Mouse (Mus musculus) midbrain, embryonic 12.5 days (tissue): ENCODE measurements around the gene Jade2. TPM values are rescaled to one million over a fixed set of nuclear protein-coding genes. Genes with fewer than 3 reads are reported as not detected.
A peak's percentile ranks its signal among the peaks of the same experiment; 100 is the strongest.

Experiments used
- ATAC-seq: fragments of 200-750 bp; cut with Nextera tagmentation; 2 replicates; pipeline ENCODE4 v1.8.0; 2017; ENCODE audit warnings: low read depth, moderate TSS enrichment, moderate library complexity; ENCODE audit not compliant: low FRiP score
- H3K27ac ChIP-seq: fragments of 300-500 bp; sonication (generic); replicated peaks from 2 replicates; pipeline ENCODE4 v1.5.1; 2016; ENCODE audit warnings: mild to moderate bottlenecking
- H3K27me3 ChIP-seq: fragments of 300-500 bp; sonication (generic); 2 replicates; pipeline ENCODE4 v1.6.1; 2016; ENCODE audit warnings: mild to moderate bottlenecking
- H3K36me3 ChIP-seq: fragments of 300-500 bp; sonication (generic); 2 replicates; pipeline ENCODE4 v1.6.1; 2016
- H3K4me1 ChIP-seq: fragments of 300-500 bp; sonication (generic); 2 replicates; pipeline ENCODE4 v1.6.1; 2016
- H3K4me2 ChIP-seq: fragments of 300-500 bp; sonication (generic); replicated peaks from 2 replicates; pipeline ENCODE4 v1.6.1; 2016; ENCODE audit warnings: mild to moderate bottlenecking, moderate library complexity
- H3K4me3 ChIP-seq: fragments of 300-500 bp; sonication (generic); 2 replicates; pipeline ENCODE4 v1.5.1; 2016; ENCODE audit warnings: mild to moderate bottlenecking
- H3K9ac ChIP-seq: fragments of 300-500 bp; sonication (generic); replicated peaks from 2 replicates; pipeline ENCODE4 v1.6.1; 2016; ENCODE audit warnings: mild to moderate bottlenecking, moderate library complexity
- H3K9me3 ChIP-seq: fragments of 300-500 bp; sonication (generic); 2 replicates; pipeline ENCODE4 v1.6.1; 2016; ENCODE audit warnings: mild to moderate bottlenecking
- WGBS: fragments of 180-500 bp; shearing (Covaris S2); methylation state at CpG from one replicate; pipeline ENCODE4 v1.1.7; 2016; 5-methylcytosine and 5-hydroxymethylcytosine counted together
- polyA plus RNA-seq: library from polyadenylated mRNA; unstranded; fragments of >200 nt; fragmentation: Nextera tagmentation; extraction: Ambion mirVana; gene quantifications from 2 replicates; pipeline ENCODE4 v1.2.1, GENCODE M21; 2016

Gene Jade2
- 0.43 and 0.48 TPM in 2 replicates for polyA plus RNA-seq

DNA sequence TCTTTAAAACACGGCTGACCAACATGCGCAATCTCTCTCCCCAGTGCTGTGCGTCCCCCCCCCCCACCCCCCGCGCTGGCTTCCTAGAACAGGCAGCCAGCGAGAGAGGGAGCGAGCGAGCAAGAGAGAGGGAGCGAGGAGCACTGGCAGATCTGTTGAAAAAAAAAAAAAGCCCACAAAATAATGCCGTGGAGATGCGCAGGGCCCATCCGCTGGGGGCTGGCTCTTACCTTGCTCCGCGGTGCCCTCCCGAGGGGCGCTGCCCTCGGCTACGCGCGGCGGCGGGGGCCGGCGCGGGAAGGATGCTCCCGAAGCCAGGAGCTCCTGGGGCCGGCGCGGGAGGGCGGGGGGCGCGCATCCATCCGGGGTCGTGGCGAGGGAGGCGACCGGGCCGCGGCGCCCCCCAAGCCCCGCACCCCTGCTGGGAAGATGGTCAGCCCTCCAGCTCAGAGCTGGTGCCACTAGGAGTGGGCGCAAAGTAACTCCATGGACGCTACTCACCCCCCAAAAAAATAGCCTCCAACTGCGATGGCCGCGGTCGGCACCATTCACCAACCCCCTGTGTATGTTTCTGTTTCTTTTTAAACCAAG lies at the start of gene Jade2:
Gene Jade2 (minus strand): TSS at position 573 of the 591 bp plus-strand sequence.
- Histone ChIP-seq H3K9me3 (no peaks in the 10 kb centered on the region), H3K36me3 (no peaks in the 10 kb centered on the region), H3K4me1 (peaks cover 40% of the 10 kb centered on the region), H3K27me3 (peaks cover 52% of the 10 kb centered on the region), H3K4me3 (peak within 1 kb of the TSS; percentile 64), H3K4me2 (peak within 1 kb of the TSS; percentile 100), H3K9ac (peak within 1 kb of the TSS; percentile 71), H3K27ac (no peak within 1 kb of the TSS; the same call in 1 of the 2 replicates)
- under 1% methylated on average over 47 of the region's 47 CpGs for WGBS
- no peak for ATAC-seq

DNA sequence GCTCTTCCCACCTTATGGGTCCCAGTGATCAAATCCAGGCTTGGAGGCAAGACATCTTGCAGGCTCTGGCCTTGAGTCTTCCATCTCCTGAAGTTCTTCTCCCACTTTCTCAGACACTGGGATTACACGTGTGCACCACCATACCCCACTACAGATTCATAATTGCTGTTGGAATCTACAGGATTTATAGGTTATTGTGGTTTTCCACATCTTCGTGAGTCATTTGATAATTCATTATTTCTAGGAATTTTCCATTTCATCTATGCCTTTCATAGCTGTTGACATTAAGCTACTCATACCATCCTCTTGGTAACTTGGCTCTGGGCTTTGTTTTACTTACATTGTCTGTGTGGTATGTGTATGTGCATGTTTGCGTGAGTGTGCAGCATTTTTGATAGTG lies 46.8 kb upstream of the Jade2 start:
- WGBS = 91% methylated on average over 3 of the region's 3 CpGs
- Histone ChIP-seq H3K4me1 (no peaks in the 10 kb centered on the region), H3K27me3 (no peaks in the 10 kb centered on the region), H3K36me3 (no peaks in the 10 kb centered on the region), H3K9me3 (no peaks in the 10 kb centered on the region), H3K9ac (no peak overlapping the region), H3K4me3 (no peak overlapping the region), H3K27ac (no peak overlapping the region), H3K4me2 (no peak overlapping the region)
- ATAC-seq = no peak

DNA sequence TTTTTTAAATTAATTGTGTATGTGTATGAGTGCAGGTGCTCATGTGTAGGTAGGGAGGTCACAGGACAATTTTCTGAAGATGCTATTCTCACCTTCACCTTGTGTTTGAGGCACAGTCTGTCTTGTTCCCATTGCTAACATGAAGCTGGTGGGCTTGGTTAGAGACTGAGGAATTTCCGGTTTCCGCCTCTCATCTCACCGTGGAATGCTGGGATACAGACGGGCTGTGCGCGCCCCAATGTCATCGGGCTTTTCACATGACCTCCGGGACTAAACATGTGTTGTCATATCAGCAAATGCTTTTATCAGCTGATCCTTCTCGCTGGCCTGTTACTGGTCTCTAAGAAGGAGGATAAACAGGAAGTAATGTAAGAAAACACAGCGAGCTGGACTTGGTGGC lies 42.2 kb upstream of the Jade2 start:
- H3K9ac ChIP-seq = no peak overlapping the region
- H3K27me3 ChIP-seq = no peaks in the 10 kb centered on the region
- no peak overlapping the region for H3K27ac ChIP-seq
- WGBS = 90% methylated on average over 10 of the region's 10 CpGs
- no peak overlapping the region for H3K4me3 ChIP-seq
- ATAC-seq = no peak
- no peaks in the 10 kb centered on the region for H3K9me3 ChIP-seq
- no peaks in the 10 kb centered on the region for H3K36me3 ChIP-seq
- no peak overlapping the region for H3K4me2 ChIP-seq
- no peaks in the 10 kb centered on the region for H3K4me1 ChIP-seq

DNA sequence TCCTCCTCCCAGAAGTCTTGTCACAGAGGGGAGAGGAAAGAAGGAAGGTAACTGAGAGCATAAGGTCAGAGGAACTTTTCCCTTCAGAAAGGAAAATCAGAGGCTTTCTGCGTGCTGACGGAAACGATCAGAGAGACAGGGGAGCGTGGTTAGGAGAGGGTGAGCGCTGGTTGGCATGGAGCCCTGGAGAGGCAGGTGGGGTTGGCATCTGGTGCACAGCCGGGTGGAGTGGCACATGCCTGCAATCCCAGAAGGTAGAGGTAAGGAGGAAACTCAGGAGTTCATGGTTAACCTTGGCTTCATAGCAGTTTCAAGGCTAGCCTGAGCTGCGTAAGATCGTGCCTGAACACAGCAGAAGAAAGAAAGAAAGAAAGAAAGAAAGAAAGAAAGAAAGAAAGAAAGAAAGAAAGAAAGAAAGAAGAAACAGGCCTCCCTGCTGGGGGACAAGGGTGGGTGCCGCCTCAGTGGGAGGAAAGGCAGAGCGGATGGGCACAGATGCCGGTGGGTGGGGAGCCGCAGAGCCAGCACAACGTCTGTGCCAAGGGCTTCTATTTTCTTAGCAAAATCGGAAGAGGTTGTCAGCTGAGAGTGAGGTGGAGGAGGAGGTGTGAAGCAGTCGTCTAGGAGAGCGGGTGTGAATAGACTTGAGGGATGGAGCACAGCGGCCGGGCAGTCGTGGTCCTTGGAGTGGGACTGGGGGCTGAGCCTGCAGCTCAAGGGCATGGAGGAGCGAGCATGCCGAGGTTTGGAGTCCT lies 41.0 kb upstream of the Jade2 start:
- WGBS = 76% methylated on average over 21 of the region's 21 CpGs
- ATAC-seq = no peak

DNA sequence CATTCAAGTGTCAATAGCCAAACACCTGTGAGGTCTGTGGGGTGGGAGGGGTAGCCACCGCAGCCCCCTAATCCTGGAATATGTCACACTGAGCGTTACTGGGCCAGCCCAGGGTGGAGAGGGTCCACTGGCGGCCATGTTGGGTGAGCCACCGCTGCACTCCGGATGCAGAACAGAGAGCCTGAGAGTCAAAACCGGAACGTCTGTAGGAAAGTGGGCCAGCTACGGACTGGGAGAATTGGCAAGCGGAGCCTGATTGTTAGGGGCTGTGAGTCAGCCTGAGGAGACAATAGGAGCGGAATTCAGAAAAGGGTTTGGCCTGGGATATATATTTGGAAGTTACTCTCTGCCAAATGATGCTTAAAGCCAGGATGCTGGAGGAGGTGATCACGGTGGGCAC lies 39.9 kb upstream of the Jade2 start:
- no peaks in the 10 kb centered on the region for H3K27me3 ChIP-seq
- 85% methylated on average over 11 of the region's 11 CpGs for WGBS
- H3K9me3 ChIP-seq = no peaks in the 10 kb centered on the region
- no peak overlapping the region for H3K9ac ChIP-seq
- H3K27ac ChIP-seq = no peak overlapping the region
- no peak overlapping the region for H3K4me3 ChIP-seq
- H3K4me2 ChIP-seq = no peak overlapping the region
- H3K4me1 ChIP-seq = no peaks in the 10 kb centered on the region
- H3K36me3 ChIP-seq = no peaks in the 10 kb centered on the region
- no peak for ATAC-seq

More for the DNA sequence above, 41.0 kb upstream of the Jade2 start:
- Histone ChIP-seq H3K4me3 (no peak overlapping the region), H3K36me3 (no peaks in the 10 kb centered on the region), H3K4me2 (no peak overlapping the region), H3K4me1 (no peaks in the 10 kb centered on the region), H3K9me3 (no peaks in the 10 kb centered on the region), H3K27me3 (no peaks in the 10 kb centered on the region), H3K9ac (no peak overlapping the region), H3K27ac (no peak overlapping the region)

DNA sequence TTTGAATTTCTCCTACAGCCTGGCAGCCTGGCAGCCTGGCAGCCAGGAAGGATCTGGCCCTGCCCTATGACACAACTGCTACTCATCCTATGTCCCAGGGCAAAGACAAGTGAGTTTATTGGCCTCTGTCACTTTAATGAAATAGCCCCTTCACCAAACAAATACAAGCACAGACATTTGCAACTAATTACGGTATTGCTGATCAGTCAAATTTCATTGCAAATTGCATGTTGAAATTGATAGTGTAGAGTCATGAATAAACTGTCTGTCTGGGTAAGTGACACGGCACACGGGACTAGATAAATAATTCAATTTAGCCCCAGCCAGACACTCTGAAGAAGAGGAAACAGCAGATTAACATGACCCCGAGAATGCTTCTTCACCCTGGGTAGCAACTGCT lies 38.6 kb upstream of the Jade2 start:
- Histone ChIP-seq H3K9me3 (no peaks in the 10 kb centered on the region), H3K4me1 (no peaks in the 10 kb centered on the region), H3K4me2 (no peak overlapping the region), H3K27me3 (no peaks in the 10 kb centered on the region), H3K4me3 (no peak overlapping the region), H3K36me3 (no peaks in the 10 kb centered on the region), H3K27ac (no peak overlapping the region), H3K9ac (no peak overlapping the region)
- WGBS = 39% methylated on average over 4 of the region's 4 CpGs
- no peak for ATAC-seq

- WGBS = 85% methylated on average over 6 of the region's 6 CpGs
- no peak for ATAC-seq
- no peaks in the 10 kb centered on the region for H3K27me3 ChIP-seq
Measured at GRCm38 (mm10) chr11:51885681-51886080, 28.2 kb upstream of the Jade2 start.

GRCm38 (mm10) chr11:51884092-51884491 lies 26.6 kb upstream of the Jade2 start:
- 45% methylated on average over 1 of the region's 1 CpGs for WGBS
- Histone ChIP-seq H3K27ac (no peak overlapping the region), H3K9ac (no peak overlapping the region), H3K4me1 (peaks cover 3% of the 10 kb centered on the region; the same call in 1 of the 2 replicates), H3K4me3 (no peak overlapping the region), H3K36me3 (no peaks in the 10 kb centered on the region), H3K27me3 (no peaks in the 10 kb centered on the region), H3K9me3 (0 out of 2 replicates have a peak, but pooled peaks cover 3% of the 10 kb centered on the region), H3K4me2 (no peak overlapping the region)
- ATAC-seq = no peak

More at GRCm38 (mm10) chr11:51885681-51886080, 28.2 kb upstream of the Jade2 start:
- no peak overlapping the region for H3K4me2 ChIP-seq
- H3K27ac ChIP-seq = no peak overlapping the region
- no peak overlapping the region for H3K4me3 ChIP-seq
- no peaks in the 10 kb centered on the region for H3K36me3 ChIP-seq
- H3K9ac ChIP-seq = no peak overlapping the region
- H3K9me3 ChIP-seq = no peaks in the 10 kb centered on the region
- peaks cover 3% of the 10 kb centered on the region; the same call in 1 of the 2 replicates for H3K4me1 ChIP-seq

DNA sequence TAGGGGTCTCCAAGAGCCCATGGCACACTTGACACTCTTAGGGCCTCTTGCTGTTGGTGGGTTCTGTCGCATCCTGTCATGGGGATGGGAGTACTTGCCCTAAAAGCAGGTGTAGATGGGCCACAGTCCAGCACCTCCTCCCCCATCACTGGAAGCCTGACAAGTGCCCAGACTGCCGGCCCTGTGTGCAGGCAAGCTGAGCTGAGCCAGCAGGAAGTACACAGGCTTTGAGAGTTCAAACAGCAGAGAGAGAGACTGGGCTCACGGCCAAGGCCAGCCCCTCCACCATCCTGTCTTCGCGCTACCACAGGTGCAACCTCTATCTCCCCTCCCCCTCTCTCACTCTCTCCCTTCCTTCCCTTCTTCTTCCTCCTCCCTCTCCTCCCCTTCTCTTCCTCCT lies 26.2 kb upstream of the Jade2 start:
- 64% methylated on average over 5 of the region's 5 CpGs for WGBS
- peaks cover 3% of the 10 kb centered on the region; the same call in 1 of the 2 replicates for H3K4me1 ChIP-seq
- no peaks in the 10 kb centered on the region for H3K36me3 ChIP-seq
- H3K9me3 ChIP-seq = 0 out of 2 replicates have a peak, but pooled peaks cover 3% of the 10 kb centered on the region
- no peak overlapping the region for H3K9ac ChIP-seq
- no peak overlapping the region for H3K4me3 ChIP-seq
- ATAC-seq = no peak
- no peaks in the 10 kb centered on the region for H3K27me3 ChIP-seq
- no peak overlapping the region for H3K27ac ChIP-seq
- H3K4me2 ChIP-seq = no peak overlapping the region

GRCm38 (mm10) chr11:51881776-51882175 lies 24.3 kb upstream of the Jade2 start:
- no peaks in the 10 kb centered on the region for H3K36me3 ChIP-seq
- no peak overlapping the region for H3K9ac ChIP-seq
- H3K4me3 ChIP-seq = no peak overlapping the region
- 81% methylated on average over 7 of the region's 7 CpGs for WGBS
- H3K27me3 ChIP-seq = no peaks in the 10 kb centered on the region
- H3K4me2 ChIP-seq = no peak overlapping the region
- peaks cover 3% of the 10 kb centered on the region; the same call in 1 of the 2 replicates for H3K4me1 ChIP-seq
- 0 out of 2 replicates have a peak, but pooled peaks cover 3% of the 10 kb centered on the region for H3K9me3 ChIP-seq
- no peak overlapping the region for H3K27ac ChIP-seq
- no peak for ATAC-seq

DNA sequence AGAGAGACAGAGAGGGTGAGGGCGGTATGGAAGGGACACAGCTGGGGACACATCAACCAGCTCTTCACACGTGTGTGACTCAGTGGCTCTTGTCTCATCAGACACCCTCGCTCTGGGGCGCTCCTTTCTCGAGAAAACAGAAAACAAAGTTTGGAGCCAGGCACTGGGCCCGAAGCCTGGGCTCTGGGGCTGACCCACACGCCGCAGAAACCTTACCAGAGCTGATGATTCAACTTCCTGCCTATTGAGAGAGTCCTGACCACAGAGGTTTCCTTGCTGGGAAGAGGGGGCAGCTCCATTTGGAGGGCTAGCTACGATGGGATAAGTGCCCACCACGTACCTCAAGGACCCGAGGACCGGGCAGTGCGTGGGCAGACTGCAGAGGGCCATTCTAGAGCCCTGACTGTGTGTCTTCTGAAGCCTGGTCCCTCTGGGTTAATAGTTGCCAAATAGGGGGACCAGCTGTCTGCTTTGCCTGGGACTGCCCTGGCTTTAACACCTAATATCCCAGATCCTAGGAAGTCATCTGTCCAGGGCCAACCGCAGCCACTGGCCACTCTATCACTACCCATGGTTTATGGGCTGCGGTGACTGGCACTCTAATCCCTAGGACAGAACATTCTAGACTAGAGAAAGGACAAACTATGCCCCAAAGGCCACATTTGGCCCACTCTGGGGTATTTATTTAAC lies 23.7 kb upstream of the Jade2 start:
- Histone ChIP-seq H3K4me2 (no peak overlapping the region), H3K9ac (no peak overlapping the region), H3K36me3 (no peaks in the 10 kb centered on the region), H3K27me3 (no peaks in the 10 kb centered on the region), H3K9me3 (0 out of 2 replicates have a peak, but pooled peaks cover 3% of the 10 kb centered on the region), H3K4me1 (peaks cover 3% of the 10 kb centered on the region; the same call in 1 of the 2 replicates), H3K27ac (no peak overlapping the region), H3K4me3 (no peak overlapping the region)
- no peak for ATAC-seq
- WGBS = 92% methylated on average over 15 of the region's 15 CpGs

GRCm38 (mm10) chr11:51876943-51877344 lies 19.5 kb upstream of the Jade2 start:
- WGBS = 75% methylated on average over 4 of the region's 4 CpGs
- Histone ChIP-seq H3K27ac (no peak overlapping the region), H3K9me3 (0 out of 2 replicates have a peak, but pooled peaks cover 3% of the 10 kb centered on the region), H3K4me1 (no peaks in the 10 kb centered on the region), H3K36me3 (no peaks in the 10 kb centered on the region), H3K4me2 (no peak overlapping the region), H3K9ac (no peak overlapping the region), H3K4me3 (no peak overlapping the region), H3K27me3 (no peaks in the 10 kb centered on the region)
- no peak for ATAC-seq
